Mouse (Mus musculus) erythroblast, adult 5-6 weeks (primary cell): ENCODE data around the gene Lifr. TPM values are rescaled to one million over a fixed set of nuclear protein-coding genes. Genes with fewer than 3 reads are reported as not detected.

ENCODE experiments used
- ATAC-seq: replicated peaks from 2 replicates; pipeline ENCODE4 v1.8.0; 2016; ENCODE audit warnings: moderate number of reproducible peaks, mild to moderate bottlenecking, moderate TSS enrichment, inconsistent platforms; ENCODE audit not compliant: poor library complexity, low FRiP score, severe bottlenecking
- total RNA-seq, 2 experiments: library from RNA; stranded (forward) in 1 of 2; stranded (reverse) in 1 of 2; fragments of 150-400 nt in 1 of 2; fragments of 200-764, 138-1000 nt in 1 of 2; gene quantifications; 2 replicates each; pipeline versions ENCODE4 v1.2.3 to v1.2.4; 2015 to 2017; ENCODE audit warnings: low replicate concordance in 2 of 2

Gene Lifr
- total RNA-seq, 2 experiments from 2014 or later, result 0.19 to 0.60 TPM

DNA sequence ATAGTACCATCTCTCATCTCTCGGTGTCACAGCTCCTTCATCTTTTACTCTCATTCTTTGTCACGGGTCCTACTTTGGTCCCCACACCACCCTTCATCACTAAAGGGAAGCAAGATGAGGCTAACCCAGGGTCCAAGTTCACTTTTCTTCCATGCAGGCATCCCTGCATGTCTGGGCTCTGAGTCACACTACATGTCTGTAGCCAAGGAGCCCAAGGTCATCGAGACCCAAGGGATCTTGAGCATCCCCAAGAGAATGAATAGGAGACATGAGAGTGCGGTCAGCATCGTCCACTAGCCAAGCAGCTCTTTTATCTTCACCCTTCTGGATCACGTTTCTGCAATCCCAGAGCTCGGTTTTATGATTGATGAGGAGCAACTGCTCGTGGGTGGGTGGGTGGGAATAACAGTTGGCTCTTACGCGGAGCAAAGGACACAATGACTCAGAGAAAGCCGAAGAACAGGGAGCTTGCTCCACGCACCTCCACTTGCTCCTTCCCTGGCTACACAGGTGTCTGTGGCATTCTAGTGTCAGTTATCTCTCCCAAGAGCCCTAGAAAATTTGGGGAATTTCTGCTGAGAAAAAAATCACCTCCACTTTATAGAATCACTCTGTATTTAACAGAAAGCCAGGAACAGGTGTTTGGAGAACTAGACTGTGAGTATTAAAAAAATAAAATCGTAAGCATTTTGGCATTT, 143.1 kb downstream of the Lifr start:
- no peak for ATAC-seq

DNA sequence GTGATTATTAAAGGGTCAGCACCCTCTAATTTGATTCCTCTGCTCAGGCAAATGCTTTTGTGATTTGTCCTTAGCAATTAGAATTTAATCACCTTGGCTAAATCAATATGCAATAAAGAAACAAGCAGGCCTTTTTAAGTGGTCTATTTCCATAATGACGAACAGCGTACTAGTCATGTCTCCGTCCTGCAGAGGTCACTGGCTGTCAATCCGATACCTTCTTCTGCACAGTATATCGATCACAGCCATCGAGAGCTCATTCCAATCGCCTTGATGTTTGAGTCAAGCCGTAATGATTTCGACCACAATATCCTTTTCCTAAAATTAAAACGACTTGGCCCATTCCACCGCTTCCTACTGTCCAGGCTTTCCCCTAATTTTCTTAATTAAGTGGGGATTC, 149.5 kb downstream of the Lifr start:
- no peak for ATAC-seq

DNA sequence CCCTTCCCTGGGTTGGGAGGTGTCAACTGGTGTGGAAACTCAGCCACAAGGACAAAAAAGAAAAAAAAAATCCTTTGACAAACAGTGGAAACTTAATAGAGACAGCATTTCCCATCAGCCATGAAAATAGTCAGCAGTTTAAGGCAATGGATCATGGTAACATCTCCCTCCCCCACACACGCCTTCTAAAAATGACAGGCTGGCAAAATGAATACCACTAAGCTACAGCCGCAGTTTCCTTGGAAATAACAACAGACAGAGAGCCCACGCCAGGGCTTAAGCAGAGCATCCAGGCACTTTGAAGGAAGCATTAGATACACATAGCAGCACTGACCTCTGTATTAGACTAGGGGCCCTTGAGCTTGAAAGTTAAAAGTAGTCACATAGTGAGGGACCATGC, 150.5 kb downstream of the Lifr start:
- ATAC-seq, result no peak

DNA sequence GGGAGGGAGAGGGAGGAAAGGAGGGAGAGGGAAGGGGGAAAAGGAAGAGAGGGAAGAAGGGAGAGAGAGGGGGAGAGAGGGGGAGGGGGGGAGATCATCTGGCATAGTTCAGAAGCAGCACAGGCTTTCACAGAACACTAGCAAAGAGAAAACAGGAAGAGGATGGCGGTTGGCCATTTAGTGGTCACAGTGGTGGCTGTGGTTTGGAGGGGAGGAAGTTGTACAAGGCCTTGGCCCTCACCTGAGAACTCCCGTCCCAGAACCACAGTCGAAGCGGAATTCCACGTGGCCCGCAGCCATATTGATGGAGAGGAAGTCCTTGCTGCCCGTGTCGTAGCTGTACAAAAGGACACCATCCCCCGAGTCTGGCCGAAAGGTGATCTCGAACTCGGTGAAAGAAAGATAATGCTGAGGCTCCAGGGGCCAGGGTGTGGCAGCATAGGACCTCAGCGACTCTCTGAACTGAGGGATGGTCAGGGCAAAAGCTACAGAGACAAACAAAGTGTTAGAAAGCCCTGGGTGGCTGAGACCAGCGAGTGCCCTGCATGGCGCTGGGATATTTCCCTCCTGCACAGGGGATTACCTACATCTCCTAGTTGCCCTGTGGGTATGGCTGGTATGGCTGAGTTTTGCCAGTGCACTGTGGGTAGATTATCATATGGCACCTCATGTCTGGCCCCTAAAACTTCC, 151.9 kb downstream of the Lifr start:
- no peak for ATAC-seq

Other genes starting within 250 kb of the Lifr start
- not detected in 2 replicates for gene Osmr, start 215.6 kb upstream of the Lifr start, total RNA-seq (2015; ENCODE audit: low replicate concordance)
- 0.14 TPM in 1 of 2 replicates, not detected in the other for gene Osmr, start 215.6 kb upstream of the Lifr start, total RNA-seq (2017; ENCODE audit: low replicate concordance)